14 mouse cellular contexts compared by ENCODE assay signal in genomic region chr7:105621646-105622292, GRCm38 (mm10). TPM values are rescaled to one million over a fixed set of nuclear protein-coding genes. Genes with fewer than 3 reads are reported as not detected.
DNase-seq lines count a peak whose midpoint lies in the region; ATAC-seq and TF ChIP-seq lines count a peak whose summit lies in the region.
"Had no signal": no experiment of that assay in that cellular context is flagged by ENCODE, and none has a peak within 500 bp of the region (broad histone marks: within the 10 kb centered on the region; RNA-seq: fewer than 3 reads in every experiment).

No protein-coding gene starts in this region.

- peaks cover 25% of the 10 kb centered on the region for H3K36me3 ChIP-seq in lung, postnatal 0 days (ENCODE audit: insufficient read depth, low read length)
- peaks cover 41% of the 10 kb centered on the region for H3K36me3 ChIP-seq in liver, embryonic 12.5 days

- H3K4me2 ChIP-seq in lung, postnatal 0 days (replicated peaks; ENCODE audit: low read depth, low read length) = peak overlapping the region; percentile 17
- H3K4me2 ChIP-seq in liver, embryonic 12.5 days = no peak overlapping the region
- H3K4me2 ChIP-seq: midbrain, embryonic 11.5 days had no signal

- peak; percentile 85 for ATAC-seq in lung, postnatal 0 days
- no peak for ATAC-seq in liver, embryonic 12.5 days
- ATAC-seq in CD4-positive, CD25-positive, alpha-beta regulatory T cell, adult 4 months = no peak
- ATAC-seq: hindbrain, postnatal 0 days had no signal

- DNase-seq in cerebellum, adult 2 months = peak in 1 of 2 experiments; percentile 8
- DNase-seq in cerebellum, adult 11 months = no peak
- peak in 1 of 2 experiments; percentile 47 for DNase-seq in left cerebral cortex, adult 2 months (ENCODE audit: extremely low spot score in 1 of 2, low spot score in 2 of 2)
- no peak for DNase-seq in left cerebral cortex, postnatal 10 days (ENCODE audit: extremely low spot score in 1 of 2, low spot score in 2 of 2)
- peak; percentile 61 for DNase-seq in R1 (ENCODE audit: low read depth, low spot score)
- peak; percentile 93 for DNase-seq in lung, postnatal 0 days (ENCODE audit: low spot score)
- DNase-seq: adrenal gland, postnatal 36 days; heart, adult 2 months had no signal

- no peak overlapping the region for H3K4me3 ChIP-seq in cerebellum, adult 2 months (replicated peaks; ENCODE audit: insufficient read depth, low read depth, low read length)
- no peak overlapping the region for H3K4me3 ChIP-seq in left cerebral cortex, adult 2 months
- no peak overlapping the region for H3K4me3 ChIP-seq in lung, postnatal 0 days (ENCODE audit: low read depth, low read length)
- H3K4me3 ChIP-seq in liver, embryonic 12.5 days = no peak overlapping the region
- H3K4me3 ChIP-seq: erythroblast, embryonic 14.5 days; heart, adult 2 months had no signal

- no peaks in the 10 kb centered on the region for H3K27me3 ChIP-seq in cerebellum, adult 2 months (ENCODE audit: control insufficient read depth, insufficient read depth, low read length)
- no peaks in the 10 kb centered on the region for H3K27me3 ChIP-seq in lung, postnatal 0 days (replicated peaks; ENCODE audit: insufficient read depth, low read length)
- no peaks in the 10 kb centered on the region for H3K27me3 ChIP-seq in liver, embryonic 12.5 days (replicated peaks)

- WGBS in cerebellum, adult 2 months = 58% methylated on average over 8 of the region's 8 CpGs
- WGBS in lung, postnatal 0 days = 44% methylated on average over 8 of the region's 8 CpGs
- WGBS in liver, embryonic 12.5 days (ENCODE audit: insufficient replicate concordance) = 65% methylated on average over 8 of the region's 8 CpGs

- peak; percentile 97 for TF ChIP-seq EP300 in lung, postnatal 0 days (IDR thresholded peaks at IDR 0.05)

- peaks cover 45% of the 10 kb centered on the region for H3K4me1 ChIP-seq in cerebellum, adult 2 months (ENCODE audit: control insufficient read depth, insufficient read depth, low read length)
- H3K4me1 ChIP-seq in lung, postnatal 0 days (ENCODE audit: insufficient read depth, low read depth, low read length) = peaks cover 10% of the 10 kb centered on the region
- 0 out of 2 replicates have a peak, but pooled peaks cover 1% of the 10 kb centered on the region for H3K4me1 ChIP-seq in liver, embryonic 12.5 days

- peak overlapping the region; percentile 31; the same call in 1 of the 2 replicates for H3K27ac ChIP-seq in cerebellum, adult 2 months (ENCODE audit: insufficient read depth, low read length)
- H3K27ac ChIP-seq in left cerebral cortex, adult 2 months = peak overlapping the region; percentile 71
- peak overlapping the region; percentile 96 for H3K27ac ChIP-seq in lung, postnatal 0 days (ENCODE audit: low read length)
- H3K27ac ChIP-seq in liver, embryonic 12.5 days = no peak overlapping the region
- H3K27ac ChIP-seq: heart, adult 2 months; hindbrain, postnatal 0 days had no signal

- no peak for TF ChIP-seq CTCF in cerebellum, adult 2 months (IDR thresholded peaks at IDR 0.05; ENCODE audit: borderline replicate concordance, insufficient read depth, low read depth, low read length)
- TF ChIP-seq CTCF in left cerebral cortex, adult 2 months (IDR thresholded peaks at IDR 0.05) = no peak
- TF ChIP-seq CTCF in lung, postnatal 0 days (IDR thresholded peaks at IDR 0.05) = no peak

- no peaks in the 10 kb centered on the region for H3K9me3 ChIP-seq in lung, postnatal 0 days (ENCODE audit: low read length)
- H3K9me3 ChIP-seq in liver, embryonic 12.5 days (replicated peaks) = no peaks in the 10 kb centered on the region

- no peak for TF ChIP-seq POLR2A in cerebellum, adult 2 months (IDR thresholded peaks at IDR 0.05; ENCODE audit: borderline replicate concordance, insufficient read depth, low read length)

- intact Hi-C loops in left cerebral cortex, adult 2 months (cut with DNase I) = no loop called here
- intact Hi-C loops in left cerebral cortex, postnatal 10 days (cut with DNase I) = no loop called here

- H3K9ac ChIP-seq in lung, postnatal 0 days (replicated peaks; ENCODE audit: low read depth) = no peak overlapping the region
- H3K9ac ChIP-seq in liver, embryonic 12.5 days = no peak overlapping the region

RNA-seq across cellular contexts. Expression of gene Trim3, which starts 11.6 kb away (rescaled TPM):
- polyA plus RNA-seq in cerebellum, adult 2 months (2012; rRNA removed) = 332 and 385 TPM in 2 replicates
- total RNA-seq in left cerebral cortex, adult 2 months (2021) = 100 to 1,000 TPM; 151 to 165 TPM
- 100 to 1,000 TPM; 144 to 151 TPM for total RNA-seq in left cerebral cortex, postnatal 10 days (2021)
- polyA plus RNA-seq in lung, postnatal 0 days (2015; fragmentation: Nextera tagmentation; extraction: Ambion mirVana) = 101 and 116 TPM in 2 replicates
- 7.7 and 8.0 TPM in 2 replicates for polyA plus RNA-seq in liver, embryonic 12.5 days (2016; fragmentation: Nextera tagmentation; extraction: Ambion mirVana)
- 1 to 10 TPM; 1.7 to 6.7 TPM for polyA plus RNA-seq in CD4-positive, CD25-positive, alpha-beta regulatory T cell, adult 4 months (2017; shearing (Covaris generic))

RNA-seq across cellular contexts. Expression of gene Timm10b, which starts 18.1 kb away (rescaled TPM):
- 122 and 137 TPM in 2 replicates for polyA plus RNA-seq in cerebellum, adult 2 months (2012; rRNA removed)
- 10 to 100 TPM; 67.8 to 76.8 TPM for total RNA-seq in left cerebral cortex, adult 2 months (2021)
- 10 to 100 TPM; 76.9 to 82.2 TPM for total RNA-seq in left cerebral cortex, postnatal 10 days (2021)
- 220 and 236 TPM in 2 replicates for polyA plus RNA-seq in lung, postnatal 0 days (2015; fragmentation: Nextera tagmentation; extraction: Ambion mirVana)
- polyA plus RNA-seq in liver, embryonic 12.5 days (2016; fragmentation: Nextera tagmentation; extraction: Ambion mirVana) = 159 and 163 TPM in 2 replicates
- polyA plus RNA-seq in CD4-positive, CD25-positive, alpha-beta regulatory T cell, adult 4 months (2017; shearing (Covaris generic)) = 100 to 1,000 TPM; 198 TPM

RNA-seq across cellular contexts. Expression of gene Arfip2, which starts 18.4 kb away (rescaled TPM):
- polyA plus RNA-seq in cerebellum, adult 2 months (2012; rRNA removed) = 111 and 121 TPM in 2 replicates
- 100 to 1,000 TPM in 1 of 2 experiments, 10 to 100 TPM in 1; 93.3 to 109 TPM for total RNA-seq in left cerebral cortex, adult 2 months (2021)
- 10 to 100 TPM; 88.1 to 97.9 TPM for total RNA-seq in left cerebral cortex, postnatal 10 days (2021)
- 48.5 and 52.7 TPM in 2 replicates for polyA plus RNA-seq in lung, postnatal 0 days (2015; fragmentation: Nextera tagmentation; extraction: Ambion mirVana)
- polyA plus RNA-seq in liver, embryonic 12.5 days (2016; fragmentation: Nextera tagmentation; extraction: Ambion mirVana) = 24.5 and 26.8 TPM in 2 replicates
- 10 to 100 TPM in 1 of 2 experiments, 1 to 10 TPM in 1; 9.7 to 16.9 TPM for polyA plus RNA-seq in CD4-positive, CD25-positive, alpha-beta regulatory T cell, adult 4 months (2017; shearing (Covaris generic))

RNA-seq across cellular contexts. Expression of gene Gm45799, which starts 18.6 kb away (rescaled TPM):
- 90.8 and 97.9 TPM in 2 replicates for polyA plus RNA-seq in cerebellum, adult 2 months (2012; rRNA removed)
- total RNA-seq in left cerebral cortex, adult 2 months (2021) = 10 to 100 TPM; 11.4 to 18.8 TPM
- total RNA-seq in left cerebral cortex, postnatal 10 days (2021) = 10 to 100 TPM; 10.8 to 11.6 TPM
- 41.7 and 53.1 TPM in 2 replicates for polyA plus RNA-seq in lung, postnatal 0 days (2015; fragmentation: Nextera tagmentation; extraction: Ambion mirVana)
- polyA plus RNA-seq in liver, embryonic 12.5 days (2016; fragmentation: Nextera tagmentation; extraction: Ambion mirVana) = 10.2 and 13.2 TPM in 2 replicates
- polyA plus RNA-seq in CD4-positive, CD25-positive, alpha-beta regulatory T cell, adult 4 months (2017; shearing (Covaris generic)) = 10 to 100 TPM in 1 of 2 experiments, 1 to 10 TPM in 1; 6.7 to 12.1 TPM

RNA-seq across cellular contexts. Expression of gene Hpx, which starts 21.8 kb away (rescaled TPM):
- polyA plus RNA-seq in cerebellum, adult 2 months (2012; rRNA removed) = 0.60 and 0.61 TPM in 2 replicates
- total RNA-seq in left cerebral cortex, adult 2 months (2021) = under 1 TPM; 0.30 to 0.68 TPM
- not detected for total RNA-seq in left cerebral cortex, postnatal 10 days (2021)
- 1.7 and 2.0 TPM in 2 replicates for polyA plus RNA-seq in lung, postnatal 0 days (2015; fragmentation: Nextera tagmentation; extraction: Ambion mirVana)
- polyA plus RNA-seq in liver, embryonic 12.5 days (2016; fragmentation: Nextera tagmentation; extraction: Ambion mirVana) = 81.9 and 84.3 TPM in 2 replicates
- polyA plus RNA-seq in CD4-positive, CD25-positive, alpha-beta regulatory T cell, adult 4 months (2017; shearing (Covaris generic)) = not detected
- total RNA-seq: hindbrain, postnatal 0 days; layer of hippocampus, postnatal 10 days had no signal
- polyA plus RNA-seq: erythroblast, embryonic 14.5 days; hindbrain, postnatal 0 days had no signal

Comparison
In these comparisons a context has a peak if more than half of its experiments do, and no peak if none do; other contexts are left out.
1. DNase-seq: peak in R1 (single experiment) and lung, postnatal 0 days (single experiment); none in cerebellum, adult 11 months (single experiment) and left cerebral cortex, postnatal 10 days (0 of 2).
2. RNA of gene Trim3, which starts 11.6 kb away (polyA plus RNA-seq): 332 to 385 TPM in cerebellum, adult 2 months and 101 to 116 TPM in lung, postnatal 0 days; 7.7 to 8.0 TPM in liver, embryonic 12.5 days and 1.7 to 6.7 TPM in CD4-positive, CD25-positive, alpha-beta regulatory T cell, adult 4 months; every median in the first group is over 10 times any median in the second.